Mouse (Mus musculus): ENCODE measurements at regions not wholly inside any gene's neighbourhood (a gene's known extent, or its start where the extent isn't known, plus 50 kb on each side); places are given as distances from the start of the nearest gene placed in this dataset.

GRCm38 (mm10) chr17:7621262-7621661, 205.8 kb downstream of the Fndc1 start:
- Histone ChIP-seq H3K27ac (no peak overlapping the region), H3K4me1 (no peaks in the 10 kb centered on the region), H3K4me3 (no peak overlapping the region), H3K36me3 (no peaks in the 10 kb centered on the region), H3K9ac (no peak overlapping the region), H3K9me3 (no peaks in the 10 kb centered on the region), H3K27me3 (replicated peaks) (no peaks in the 10 kb centered on the region), H3K4me2 (replicated peaks) (no peak overlapping the region)
- no peak for ATAC-seq (ENCODE audit: low FRiP score, low read depth)
- WGBS = 82% methylated on average over 2 of the region's 2 CpGs

GRCm38 (mm10) chr17:7620166-7620565, 206.9 kb downstream of the Fndc1 start:
- Histone ChIP-seq H3K9me3 (no peaks in the 10 kb centered on the region), H3K27me3 (replicated peaks) (no peaks in the 10 kb centered on the region), H3K4me1 (no peaks in the 10 kb centered on the region), H3K27ac (no peak overlapping the region), H3K36me3 (no peaks in the 10 kb centered on the region), H3K4me3 (no peak overlapping the region), H3K4me2 (replicated peaks) (no peak overlapping the region), H3K9ac (no peak overlapping the region)
- ATAC-seq (ENCODE audit: low FRiP score, low read depth) = no peak

GRCm38 (mm10) chr17:7619641-7620040, 207.5 kb downstream of the Fndc1 start:
- no peak for ATAC-seq (ENCODE audit: low FRiP score, low read depth)
- H3K36me3 ChIP-seq = no peaks in the 10 kb centered on the region
- no peak overlapping the region for H3K9ac ChIP-seq
- H3K27me3 ChIP-seq (replicated peaks) = no peaks in the 10 kb centered on the region
- H3K9me3 ChIP-seq = no peaks in the 10 kb centered on the region
- H3K27ac ChIP-seq = no peak overlapping the region
- H3K4me1 ChIP-seq = no peaks in the 10 kb centered on the region
- no peak overlapping the region for H3K4me3 ChIP-seq
- no peak overlapping the region for H3K4me2 ChIP-seq (replicated peaks)
- WGBS = 76% methylated on average over 5 of the region's 5 CpGs

- H3K4me3 ChIP-seq = no peak overlapping the region
- H3K9ac ChIP-seq = no peak overlapping the region
- H3K4me2 ChIP-seq (replicated peaks) = no peak overlapping the region
- 82% methylated on average over 11 of the region's 11 CpGs for whole genome bisulfite sequencing
- no peak overlapping the region for H3K27ac ChIP-seq
- no peak for ATAC-seq (ENCODE audit: low FRiP score, low read depth)
- no peaks in the 10 kb centered on the region for H3K36me3 ChIP-seq
- H3K4me1 ChIP-seq = no peaks in the 10 kb centered on the region
- no peaks in the 10 kb centered on the region for H3K9me3 ChIP-seq
- no peaks in the 10 kb centered on the region for H3K27me3 ChIP-seq (replicated peaks)
Observed at GRCm38 (mm10) chr17:7608046-7608445, 219.1 kb downstream of the Fndc1 start.

GRCm38 (mm10) chr17:7607431-7607830, 219.7 kb downstream of the Fndc1 start:
- Histone ChIP-seq H3K4me1 (no peaks in the 10 kb centered on the region), H3K9me3 (no peaks in the 10 kb centered on the region), H3K27me3 (replicated peaks) (no peaks in the 10 kb centered on the region), H3K4me3 (no peak overlapping the region), H3K36me3 (no peaks in the 10 kb centered on the region), H3K9ac (no peak overlapping the region), H3K4me2 (replicated peaks) (no peak overlapping the region), H3K27ac (no peak overlapping the region)
- 81% methylated on average over 4 of the region's 4 CpGs for WGBS
- no peak for ATAC-seq (ENCODE audit: low FRiP score, low read depth)

- WGBS = 35% methylated on average over 5 of the region's 5 CpGs
- no peak overlapping the region for H3K27ac ChIP-seq
- no peaks in the 10 kb centered on the region for H3K9me3 ChIP-seq
- no peaks in the 10 kb centered on the region for H3K36me3 ChIP-seq
- H3K9ac ChIP-seq = no peak overlapping the region
- H3K4me2 ChIP-seq (replicated peaks) = no peak overlapping the region
- H3K4me1 ChIP-seq = no peaks in the 10 kb centered on the region
- H3K27me3 ChIP-seq (replicated peaks) = no peaks in the 10 kb centered on the region
- no peak overlapping the region for H3K4me3 ChIP-seq
- ATAC-seq (ENCODE audit: low FRiP score, low read depth) = no peak
Observed at GRCm38 (mm10) chr17:7604813-7605504, 219.7 kb upstream of the Unc93a2 start.

GRCm38 (mm10) chr17:7604096-7604495, 218.8 kb upstream of the Unc93a2 start:
- Histone ChIP-seq H3K36me3 (no peaks in the 10 kb centered on the region), H3K9me3 (no peaks in the 10 kb centered on the region), H3K27ac (no peak overlapping the region), H3K4me1 (no peaks in the 10 kb centered on the region), H3K4me3 (no peak overlapping the region), H3K9ac (no peak overlapping the region), H3K27me3 (replicated peaks) (no peaks in the 10 kb centered on the region), H3K4me2 (replicated peaks) (no peak overlapping the region)
- WGBS = 91% methylated on average over 3 of the region's 3 CpGs
- no peak for ATAC-seq (ENCODE audit: low FRiP score, low read depth)

GRCm38 (mm10) chr17:7600555-7600954, 215.3 kb upstream of the Unc93a2 start:
- H3K36me3 ChIP-seq = no peaks in the 10 kb centered on the region
- no peak overlapping the region for H3K4me3 ChIP-seq
- no peak overlapping the region for H3K27ac ChIP-seq
- 78% methylated on average over 2 of the region's 2 CpGs for WGBS
- no peak overlapping the region for H3K4me2 ChIP-seq (replicated peaks)
- H3K4me1 ChIP-seq = no peaks in the 10 kb centered on the region
- H3K27me3 ChIP-seq (replicated peaks) = no peaks in the 10 kb centered on the region
- no peak overlapping the region for H3K9ac ChIP-seq
- no peaks in the 10 kb centered on the region for H3K9me3 ChIP-seq
- no peak for ATAC-seq (ENCODE audit: low FRiP score, low read depth)

- Histone ChIP-seq H3K36me3 (no peaks in the 10 kb centered on the region), H3K9me3 (no peaks in the 10 kb centered on the region), H3K27me3 (replicated peaks) (no peaks in the 10 kb centered on the region), H3K4me2 (replicated peaks) (no peak overlapping the region), H3K4me1 (no peaks in the 10 kb centered on the region), H3K9ac (no peak overlapping the region), H3K27ac (no peak overlapping the region), H3K4me3 (no peak overlapping the region)
- WGBS = 69% methylated on average over 2 of the region's 2 CpGs
- no peak for ATAC-seq (ENCODE audit: low FRiP score, low read depth)
Observed at GRCm38 (mm10) chr17:7597481-7597880, 212.2 kb upstream of the Unc93a2 start.

- 26% methylated on average over 3 of the region's 3 CpGs for WGBS
- Histone ChIP-seq H3K27ac (no peak overlapping the region), H3K36me3 (no peaks in the 10 kb centered on the region), H3K4me1 (no peaks in the 10 kb centered on the region), H3K4me3 (no peak overlapping the region), H3K4me2 (replicated peaks) (no peak overlapping the region), H3K9ac (no peak overlapping the region), H3K9me3 (no peaks in the 10 kb centered on the region), H3K27me3 (replicated peaks) (no peaks in the 10 kb centered on the region)
- no peak for ATAC-seq (ENCODE audit: low FRiP score, low read depth)
Observed at GRCm38 (mm10) chr17:7594801-7595200, 209.5 kb upstream of the Unc93a2 start.

GRCm38 (mm10) chr17:7592491-7592890, 207.2 kb upstream of the Unc93a2 start:
- Histone ChIP-seq H3K4me2 (replicated peaks) (no peak overlapping the region), H3K9ac (no peak overlapping the region)
- ATAC-seq (ENCODE audit: low FRiP score, low read depth) = no peak

GRCm38 (mm10) chr17:7582866-7583398, 197.7 kb upstream of the Unc93a2 start:
- no peaks in the 10 kb centered on the region for H3K36me3 ChIP-seq
- H3K4me1 ChIP-seq = no peaks in the 10 kb centered on the region
- H3K27ac ChIP-seq = no peak overlapping the region
- no peak for ATAC-seq (ENCODE audit: low FRiP score, low read depth)
- 80% methylated on average over 4 of the region's 4 CpGs for WGBS
- no peak overlapping the region for H3K4me2 ChIP-seq (replicated peaks)
- H3K27me3 ChIP-seq (replicated peaks) = no peaks in the 10 kb centered on the region
- H3K9ac ChIP-seq = no peak overlapping the region
- H3K4me3 ChIP-seq = no peak overlapping the region
- H3K9me3 ChIP-seq = no peaks in the 10 kb centered on the region

More at GRCm38 (mm10) chr17:7592491-7592890, 207.2 kb upstream of the Unc93a2 start:
- Histone ChIP-seq H3K4me3 (no peak overlapping the region), H3K4me1 (no peaks in the 10 kb centered on the region), H3K27me3 (replicated peaks) (no peaks in the 10 kb centered on the region), H3K27ac (no peak overlapping the region), H3K9me3 (no peaks in the 10 kb centered on the region), H3K36me3 (no peaks in the 10 kb centered on the region)
- WGBS = 86% methylated on average over 4 of the region's 4 CpGs

GRCm38 (mm10) chr17:7579031-7579430, 193.8 kb upstream of the Unc93a2 start:
- H3K4me2 ChIP-seq (replicated peaks) = no peak overlapping the region
- no peak overlapping the region for H3K4me3 ChIP-seq
- H3K4me1 ChIP-seq = no peaks in the 10 kb centered on the region
- H3K27me3 ChIP-seq (replicated peaks) = no peaks in the 10 kb centered on the region
- H3K9me3 ChIP-seq = no peaks in the 10 kb centered on the region
- no peaks in the 10 kb centered on the region for H3K36me3 ChIP-seq
- ATAC-seq (ENCODE audit: low FRiP score, low read depth) = no peak
- H3K9ac ChIP-seq = no peak overlapping the region
- WGBS = 91% methylated on average over 4 of the region's 4 CpGs
- H3K27ac ChIP-seq = no peak overlapping the region

Data from neural tube, embryonic 12.5 days (tissue).